Mouse (Mus musculus) lung, embryonic 14.5 days (tissue): ENCODE results near the gene Me3. TPM values are rescaled to one million over a fixed set of nuclear protein-coding genes. Genes with fewer than 3 reads are reported as not detected.

ENCODE experiments used
- ATAC-seq: fragments of 200-750 bp; cut with Nextera tagmentation; 2 replicates; pipeline ENCODE4 v1.8.0; 2017; ENCODE audit warnings: mild to moderate bottlenecking, moderate TSS enrichment, moderate library complexity; ENCODE audit not compliant: insufficient read depth
- DNase-seq: peaks from one replicate; pipeline ENCODE4 v3.0.0-alpha.2; 2015
- H3K27ac ChIP-seq: fragments of 300-500 bp; sonication (generic); 2 replicates; pipeline ENCODE4 v1.5.1; 2014; ENCODE audit warnings: low read depth, mild to moderate bottlenecking, moderate library complexity
- H3K27me3 ChIP-seq: fragments of 300-500 bp; sonication (generic); 2 replicates; pipeline ENCODE4 v1.6.1; 2014; ENCODE audit warnings: low read length, control low read depth; ENCODE audit not compliant: insufficient read depth
- H3K36me3 ChIP-seq: fragments of 300-500 bp; sonication (generic); 2 replicates; pipeline ENCODE4 v1.6.1; 2014; ENCODE audit warnings: control low read depth; ENCODE audit not compliant: insufficient read depth
- H3K4me1 ChIP-seq: fragments of 300-500 bp; sonication (generic); 2 replicates; pipeline ENCODE4 v1.6.1; 2014; ENCODE audit warnings: antibody characterized with exemption, control low read depth; ENCODE audit not compliant: insufficient read depth
- H3K4me2 ChIP-seq: fragments of 300-500 bp; sonication (generic); 2 replicates; pipeline ENCODE4 v1.6.1; 2014; ENCODE audit warnings: mild to moderate bottlenecking
- H3K4me3 ChIP-seq: fragments of 300-500 bp; sonication (generic); 2 replicates; pipeline ENCODE4 v1.5.1; 2014; ENCODE audit warnings: low read depth, low read length
- H3K9ac ChIP-seq: fragments of 300-500 bp; sonication (generic); 2 replicates; pipeline ENCODE4 v1.6.1; 2014
- H3K9me3 ChIP-seq: fragments of 300-500 bp; sonication (generic); 2 replicates; pipeline ENCODE4 v1.6.1; 2016; ENCODE audit warnings: low read depth, low read length, control low read depth
- CTCF ChIP-seq: IDR thresholded peaks from 2 replicates; pipeline ENCODE4 v1.5.1; 2016; ENCODE audit warnings: antibody characterized with exemption, low read depth
- WGBS: fragments of 180-500 bp; shearing (Covaris S2); extraction: QIAGEN DNeasy Blood & Tissue Kit; methylation state at CpG from one replicate; pipeline ENCODE4 v1.1.7; 2014; 5-methylcytosine and 5-hydroxymethylcytosine counted together
- polyA plus RNA-seq: library from polyadenylated mRNA; unstranded; fragments of >200 nt; fragmentation: Nextera tagmentation; extraction: Ambion mirVana; gene quantifications from 2 replicates; pipeline ENCODE4 v1.2.1, GENCODE M21; 2014

Gene Me3
- polyA plus RNA-seq, 1 experiment from 2014 or later, result 0.84 TPM

GRCm38 (mm10) chr7:89666361-89666760 is 34.2 kb downstream of the Me3 start:
- Histone ChIP-seq H3K27me3 (no peaks in the 10 kb centered on the region), H3K4me1 (no peaks in the 10 kb centered on the region), H3K9ac (no peak overlapping the region), H3K36me3 (no peaks in the 10 kb centered on the region), H3K4me2 (no peak overlapping the region), H3K27ac (no peak overlapping the region), H3K9me3 (no peaks in the 10 kb centered on the region), H3K4me3 (no peak overlapping the region)
- WGBS, result 79% methylated on average over 3 of the region's 3 CpGs
- TF ChIP-seq CTCF, result no peak
- DNase-seq (no peak), ATAC-seq (no peak)

- H3K27ac ChIP-seq, result no peak overlapping the region
- WGBS, result 77% methylated on average over 4 of the region's 4 CpGs
- no peaks in the 10 kb centered on the region for H3K4me1 ChIP-seq
- H3K27me3 ChIP-seq, result no peaks in the 10 kb centered on the region
- no peak overlapping the region for H3K4me3 ChIP-seq
- H3K9me3 ChIP-seq, result no peaks in the 10 kb centered on the region
- no peak for TF ChIP-seq CTCF
- no peak for DNase-seq
- no peak overlapping the region for H3K4me2 ChIP-seq
- ATAC-seq, result no peak
- no peaks in the 10 kb centered on the region for H3K36me3 ChIP-seq
- H3K9ac ChIP-seq, result no peak overlapping the region
Measured at GRCm38 (mm10) chr7:89667570-89667969, 35.4 kb downstream of the Me3 start.

GRCm38 (mm10) chr7:89669461-89669860 is 37.3 kb downstream of the Me3 start:
- Histone ChIP-seq H3K9me3 (no peaks in the 10 kb centered on the region), H3K9ac (no peak overlapping the region), H3K4me3 (no peak overlapping the region), H3K4me2 (no peak overlapping the region), H3K36me3 (no peaks in the 10 kb centered on the region), H3K27ac (no peak overlapping the region), H3K27me3 (no peaks in the 10 kb centered on the region), H3K4me1 (no peaks in the 10 kb centered on the region)
- DNase-seq (no peak), ATAC-seq (no peak)
- WGBS, result 59% methylated on average over 6 of the region's 6 CpGs
- no peak for TF ChIP-seq CTCF

GRCm38 (mm10) chr7:89671104-89671831 is 39.1 kb downstream of the Me3 start:
- H3K4me2 ChIP-seq, result no peak overlapping the region
- WGBS, result 84% methylated on average over 6 of the region's 6 CpGs
- no peak for DNase-seq
- TF ChIP-seq CTCF, result no peak
- H3K27me3 ChIP-seq, result no peaks in the 10 kb centered on the region
- H3K9ac ChIP-seq, result no peak overlapping the region
- H3K36me3 ChIP-seq, result no peaks in the 10 kb centered on the region
- H3K27ac ChIP-seq, result no peak overlapping the region
- H3K4me3 ChIP-seq, result no peak overlapping the region
- no peaks in the 10 kb centered on the region for H3K4me1 ChIP-seq
- no peaks in the 10 kb centered on the region for H3K9me3 ChIP-seq
- no peak for ATAC-seq

GRCm38 (mm10) chr7:89676176-89676575 is 44.0 kb downstream of the Me3 start:
- no peaks in the 10 kb centered on the region for H3K27me3 ChIP-seq
- ATAC-seq (no peak), DNase-seq (no peak)
- no peaks in the 10 kb centered on the region for H3K9me3 ChIP-seq
- no peak overlapping the region for H3K4me2 ChIP-seq
- no peak for TF ChIP-seq CTCF
- no peaks in the 10 kb centered on the region for H3K36me3 ChIP-seq
- H3K4me1 ChIP-seq, result no peaks in the 10 kb centered on the region
- no peak overlapping the region for H3K9ac ChIP-seq
- H3K27ac ChIP-seq, result no peak overlapping the region
- H3K4me3 ChIP-seq, result no peak overlapping the region

- H3K27ac ChIP-seq, result no peak overlapping the region
- no peaks in the 10 kb centered on the region for H3K9me3 ChIP-seq
- ATAC-seq (no peak), DNase-seq (no peak)
- H3K36me3 ChIP-seq, result no peaks in the 10 kb centered on the region
- WGBS, result 70% methylated on average over 1 of the region's 1 CpGs
- H3K27me3 ChIP-seq, result no peaks in the 10 kb centered on the region
- no peak overlapping the region for H3K4me3 ChIP-seq
- no peak overlapping the region for H3K9ac ChIP-seq
- no peak for TF ChIP-seq CTCF
- no peaks in the 10 kb centered on the region for H3K4me1 ChIP-seq
- H3K4me2 ChIP-seq, result no peak overlapping the region
Measured at GRCm38 (mm10) chr7:89677850-89678249, 45.7 kb downstream of the Me3 start.

GRCm38 (mm10) chr7:89678719-89679118 is 46.5 kb downstream of the Me3 start:
- Histone ChIP-seq H3K4me3 (no peak overlapping the region), H3K4me1 (no peaks in the 10 kb centered on the region), H3K27ac (no peak overlapping the region), H3K9ac (no peak overlapping the region), H3K36me3 (no peaks in the 10 kb centered on the region), H3K4me2 (no peak overlapping the region), H3K27me3 (no peaks in the 10 kb centered on the region), H3K9me3 (no peaks in the 10 kb centered on the region)
- TF ChIP-seq CTCF, result no peak
- DNase-seq (no peak), ATAC-seq (no peak)
- WGBS, result 84% methylated on average over 5 of the region's 5 CpGs
